Mouse (Mus musculus) ES-E14 (cell line): ENCODE results near the gene Myo1g. TPM values are rescaled to one million over a fixed set of nuclear protein-coding genes. Genes with fewer than 3 reads are reported as not detected.

Experiments used
- DNase-seq: peaks from one replicate; pipeline ENCODE4 v3.0.0-alpha.2; 2013; ENCODE audit warnings: low read depth, low spot score
- H3K27ac ChIP-seq: 2 replicates; pipeline ENCODE4 v1.5.1; 2012; ENCODE audit warnings: low read depth, mild to moderate bottlenecking, low read length, moderate library complexity, mixed read lengths; ENCODE audit not compliant: poor library complexity, insufficient read depth, severe bottlenecking
- H3K36me3 ChIP-seq: 2 replicates; pipeline ENCODE4 v1.6.1; 2012; ENCODE audit warnings: mild to moderate bottlenecking, low read length, moderate library complexity, mixed read lengths; ENCODE audit not compliant: control insufficient read depth, poor library complexity, insufficient read depth, severe bottlenecking
- H3K4me1 ChIP-seq, 2 experiments: fragments of 150-350 bp in 1 of 2; sonication (generic) in 1 of 2; 2 replicates each; pipeline ENCODE4 v1.6.1; 2012; ENCODE audit warnings: low read length in 2 of 2, mild to moderate bottlenecking in 1 of 2, mixed read lengths in 1 of 2; ENCODE audit not compliant: control insufficient read depth in 2 of 2, insufficient read depth in 2 of 2, poor library complexity in 1 of 2
- H3K4me3 ChIP-seq, 2 experiments: fragments of 150-350 bp in 1 of 2; sonication (generic) in 1 of 2; 2 replicates each; pipeline ENCODE4 v1.5.1; 2012; ENCODE audit warnings: low read length in 2 of 2, low read depth in 1 of 2, mild to moderate bottlenecking in 1 of 2, mixed read lengths in 1 of 2; ENCODE audit not compliant: insufficient read depth in 1 of 2, poor library complexity in 1 of 2, severe bottlenecking in 1 of 2
- H3K9ac ChIP-seq: 2 replicates; pipeline ENCODE4 v1.6.1; 2012; ENCODE audit warnings: low read depth, mild to moderate bottlenecking, low read length, mixed read lengths; ENCODE audit not compliant: poor library complexity, insufficient read depth, severe bottlenecking
- H3K9me3 ChIP-seq: fragments of 150-350 bp; sonication (generic); 2 replicates; pipeline ENCODE4 v1.6.1; 2012; ENCODE audit warnings: low read depth, mild to moderate bottlenecking, low read length; ENCODE audit not compliant: control insufficient read depth, insufficient read depth
- CHD2 ChIP-seq: IDR thresholded peaks from 2 replicates; pipeline ENCODE4 v1.6.1; 2014; ENCODE audit warnings: mild to moderate bottlenecking, low read depth, low read length, inconsistent platforms
- HCFC1 ChIP-seq: IDR thresholded peaks from 2 replicates; pipeline ENCODE4 v1.6.1; 2012; ENCODE audit warnings: low read length, inconsistent platforms, borderline replicate concordance; ENCODE audit not compliant: insufficient read depth
- MAFK ChIP-seq: IDR thresholded peaks from 2 replicates; pipeline ENCODE4 v1.6.1; 2014; ENCODE audit warnings: mild to moderate bottlenecking, low read depth, low read length, inconsistent platforms; ENCODE audit not compliant: insufficient read depth
- ZC3H11A ChIP-seq: IDR thresholded peaks from 2 replicates; pipeline ENCODE4 v1.6.1; 2012; ENCODE audit warnings: low read depth, mild to moderate bottlenecking, inconsistent platforms, low read length, borderline replicate concordance
- ZNF384 ChIP-seq: IDR thresholded peaks from 2 replicates; pipeline ENCODE4 v1.6.1; 2012; ENCODE audit warnings: low read depth, low read length, inconsistent platforms
- in situ Hi-C, 2 experiments: fragments of 600-800 bp; cut with MboI; formaldehyde crosslinking; loops; one replicate each; pipeline ENCODE4 v1.15.1; 2025; ENCODE audit warnings: low sequenced_read_pairs in 2 of 2, inconsistent platforms in 1 of 2; ENCODE audit not compliant: unreplicated experiment in 2 of 2
- total RNA-seq: library from RNA; depleted of rRNA; stranded (reverse); fragments of 300-350 nt; gene quantifications from 2 replicates; pipeline ENCODE4 v1.2.3, GENCODE M21; 2012

Gene Myo1g
- total RNA-seq, 1 experiment = 11.6 TPM

DNA sequence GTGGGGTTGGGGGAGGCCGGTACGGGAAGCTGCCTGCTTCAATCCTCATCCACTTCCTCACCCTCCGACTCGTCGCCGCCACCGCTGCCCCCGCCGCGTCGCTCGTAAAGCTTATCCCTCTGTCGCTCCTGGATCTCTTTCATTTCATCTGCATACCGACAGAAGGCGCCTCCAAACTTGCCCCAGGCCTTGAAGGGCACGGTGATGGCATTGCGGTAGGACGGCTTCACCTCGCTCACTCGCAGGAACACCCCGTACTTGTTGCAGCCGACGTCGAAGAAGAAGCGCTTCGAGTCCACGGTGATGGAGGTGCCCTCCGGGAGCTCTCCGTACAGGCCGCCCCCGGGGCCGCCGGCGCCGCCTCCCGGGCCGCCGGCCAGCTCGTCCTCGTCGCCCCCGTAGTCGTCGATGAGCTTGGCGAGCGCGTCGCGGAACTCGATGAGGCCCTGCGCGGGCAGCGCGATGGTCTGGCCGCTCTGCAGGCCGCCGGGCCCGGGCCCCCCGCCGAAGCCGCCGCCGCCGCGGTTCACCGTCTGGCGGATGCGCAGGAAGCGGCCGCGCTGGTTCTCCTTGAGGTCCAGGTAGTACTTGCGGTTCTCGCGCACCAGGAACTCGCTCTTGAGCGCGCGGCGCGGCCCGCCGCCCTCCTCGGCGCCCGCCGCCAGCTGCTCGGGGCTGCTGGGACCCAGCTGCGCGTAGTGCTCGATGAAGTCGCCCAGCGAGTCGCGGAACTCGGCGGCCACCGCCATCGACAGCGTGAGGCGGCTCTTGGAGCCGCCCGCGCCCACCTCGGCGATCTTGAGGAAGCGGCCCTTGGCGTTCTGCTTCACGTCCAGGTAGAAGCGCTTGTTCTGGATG lies 45.7 kb downstream of the Myo1g start:
- in situ Hi-C loops = no loop called here
- H3K4me3 ChIP-seq = peak overlapping the region; percentile 88 to 91
- H3K36me3 ChIP-seq = peaks cover 9% of the 10 kb centered on the region
- peaks cover 6 to 22% of the 10 kb centered on the region in 2 experiments for H3K4me1 ChIP-seq
- TF ChIP-seq ZC3H11A = no peak
- TF ChIP-seq CHD2 = no peak
- TF ChIP-seq MAFK = no peak
- TF ChIP-seq HCFC1 = no peak
- TF ChIP-seq ZNF384 = no peak
- DNase-seq = no peak
- H3K9me3 ChIP-seq = no peaks in the 10 kb centered on the region
- H3K27ac ChIP-seq = peak overlapping the region; percentile 84
- peak overlapping the region; percentile 80 for H3K9ac ChIP-seq

DNA sequence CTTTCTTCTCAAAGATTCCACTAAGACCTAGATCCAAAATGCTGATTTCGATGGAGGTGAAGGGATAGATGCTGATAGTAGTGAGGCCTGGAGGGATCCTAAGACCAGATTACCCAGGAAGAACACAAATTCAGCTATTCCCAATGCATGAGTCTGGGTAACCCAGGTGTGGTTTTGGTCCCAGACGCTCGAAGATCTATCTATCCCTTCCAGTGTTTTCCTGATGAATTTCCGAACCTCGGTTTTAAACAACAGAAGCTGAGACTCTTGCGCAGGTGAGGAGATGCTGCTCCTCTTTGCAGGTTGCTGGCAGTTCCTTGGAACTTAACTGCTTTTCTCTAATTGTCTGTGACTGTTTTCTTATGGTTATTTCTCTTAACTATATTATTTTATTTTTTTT lies 46.4 kb downstream of the Myo1g start:
- peak overlapping the region; percentile 80; the same call in 1 of the 2 replicates for H3K9ac ChIP-seq
- H3K4me1 ChIP-seq = peaks cover 6 to 22% of the 10 kb centered on the region in 2 experiments
- TF ChIP-seq ZC3H11A = no peak
- no peak for TF ChIP-seq MAFK
- TF ChIP-seq ZNF384 = no peak
- H3K27ac ChIP-seq = peak overlapping the region; percentile 84; the same call in 1 of the 2 replicates
- in situ Hi-C loops = no loop called here
- peaks cover 9% of the 10 kb centered on the region for H3K36me3 ChIP-seq
- no peaks in the 10 kb centered on the region for H3K9me3 ChIP-seq
- peak overlapping the region; percentile 88 to 91 for H3K4me3 ChIP-seq
- DNase-seq = no peak

DNA sequence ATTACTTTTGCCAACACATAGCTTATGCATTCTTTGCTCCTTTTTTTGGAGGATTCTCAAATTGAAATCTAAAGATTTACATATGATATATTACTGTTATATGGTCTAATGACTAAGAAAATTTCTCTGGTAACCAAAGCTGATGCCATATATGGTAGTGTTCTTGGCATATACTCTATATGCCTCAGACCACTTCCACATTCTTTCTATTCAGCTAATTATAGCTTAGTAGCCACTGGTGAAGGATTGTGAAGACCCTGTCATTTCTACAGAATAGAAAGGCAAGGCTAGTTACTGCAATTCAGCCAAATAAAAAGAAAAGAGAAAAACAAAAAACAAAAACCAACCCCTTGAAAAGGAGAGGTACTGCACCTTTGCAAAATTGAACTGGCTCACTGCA lies 48.7 kb downstream of the Myo1g start:
- Histone ChIP-seq H3K36me3 (peaks cover 9% of the 10 kb centered on the region), H3K4me3 (peak overlapping the region; percentile 44 to 91; a peak in 3 of 4 replicates), H3K4me1 (peaks cover 6 to 22% of the 10 kb centered on the region in 2 experiments), H3K27ac (no peak overlapping the region), H3K9me3 (no peaks in the 10 kb centered on the region), H3K9ac (no peak overlapping the region; the same call in 1 of the 2 replicates)
- TF ChIP-seq MAFK (no peak), ZC3H11A (no peak), CHD2 (no peak), ZNF384 (no peak), HCFC1 (no peak)
- in situ Hi-C loops = no loop called here
- DNase-seq = no peak

DNA sequence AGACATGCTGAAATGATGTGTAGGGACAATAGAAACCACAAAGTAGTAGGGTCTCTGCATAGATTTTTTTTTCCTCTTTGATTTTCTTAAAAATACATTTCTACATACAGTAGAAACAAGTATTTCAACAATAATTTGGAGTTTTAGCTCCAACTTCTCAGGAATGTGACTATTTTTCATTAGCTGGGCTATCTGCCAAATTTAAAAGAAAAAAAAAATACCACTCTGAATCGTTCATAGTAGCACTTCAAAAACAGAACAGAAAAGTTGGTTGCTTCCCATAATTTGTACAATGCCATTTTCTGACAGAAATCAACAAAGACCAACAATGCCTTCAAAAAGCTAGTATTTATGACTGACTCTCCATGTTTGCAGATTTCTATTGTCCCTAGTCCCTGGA lies 49.3 kb downstream of the Myo1g start:
- peaks cover 11% of the 10 kb centered on the region for H3K36me3 ChIP-seq
- no peak overlapping the region for H3K9ac ChIP-seq
- no peak overlapping the region; a peak in 1 of 4 replicates for H3K4me3 ChIP-seq
- DNase-seq = no peak
- no peak overlapping the region for H3K27ac ChIP-seq
- in situ Hi-C loops = no loop called here
- TF ChIP-seq ZNF384 (no peak), ZC3H11A (no peak), MAFK (no peak), CHD2 (no peak), HCFC1 (no peak)
- H3K9me3 ChIP-seq = no peaks in the 10 kb centered on the region
- peaks cover 6 to 22% of the 10 kb centered on the region in 2 experiments; a peak in 3 of 4 replicates for H3K4me1 ChIP-seq
